Mouse (Mus musculus): ENCODE measurements around the gene C730034F03Rik. TPM values are rescaled to one million over a fixed set of nuclear protein-coding genes. Genes with fewer than 3 reads are reported as not detected.
"Not testable (repeated sequence)": the region's sequence is repeated elsewhere in the genome, so short reads cannot be mapped to it uniquely, and the experiment has no call there.

The C730034F03Rik gene
- polyA plus RNA-seq, 1 experiment, result not detected

GRCm38 (mm10) chr15:89428136-89428790, 1.1 kb upstream of the C730034F03Rik start:
- TF ChIP-seq CTCF (IDR thresholded peaks at IDR 0.05; ENCODE audit: control insufficient read depth, insufficient read depth, low read length) (no peak), POLR2A (IDR thresholded peaks at IDR 0.05; ENCODE audit: borderline replicate concordance, control insufficient read depth, low read depth, low read length) (no peak)
- no peak overlapping the region for H3K4me3 ChIP-seq (replicated peaks; ENCODE audit: control insufficient read depth, low read depth, low read length)
- no peak overlapping the region for H3K27ac ChIP-seq (ENCODE audit: control insufficient read depth, insufficient read depth, low read depth, low read length, poor library complexity)
- 93% methylated on average over 19 of the region's 19 CpGs for WGBS
- peaks cover 1% of the 10 kb centered on the region; the same call in 1 of the 2 replicates for H3K4me1 ChIP-seq (ENCODE audit: control insufficient read depth, insufficient read depth, low read length)

- TF ChIP-seq POLR2A (IDR thresholded peaks at IDR 0.05; ENCODE audit: borderline replicate concordance, control insufficient read depth, low read depth, low read length), result no peak
- TF ChIP-seq CTCF (IDR thresholded peaks at IDR 0.05; ENCODE audit: control insufficient read depth, insufficient read depth, low read length), result no peak
- peaks cover 1% of the 10 kb centered on the region; the same call in 1 of the 2 replicates for H3K4me1 ChIP-seq (ENCODE audit: control insufficient read depth, insufficient read depth, low read length)
- peak overlapping the region; percentile 93 for H3K4me3 ChIP-seq (replicated peaks; ENCODE audit: control insufficient read depth, low read depth, low read length)
- WGBS, result 10% methylated on average over 22 of the region's 22 CpGs
- H3K27ac ChIP-seq (ENCODE audit: control insufficient read depth, insufficient read depth, low read depth, low read length, poor library complexity), result no peak overlapping the region; the same call in 1 of the 2 replicates
Observed at GRCm38 (mm10) chr15:89428821-89429351, 503 bp upstream of the C730034F03Rik start.

GRCm38 (mm10) chr15:89430341-89430740, 952 bp downstream of the C730034F03Rik start:
- peak overlapping the region; percentile 93 for H3K4me3 ChIP-seq (replicated peaks; ENCODE audit: control insufficient read depth, low read depth, low read length)
- H3K4me1 ChIP-seq (ENCODE audit: control insufficient read depth, insufficient read depth, low read length), result peaks cover 1% of the 10 kb centered on the region; the same call in 1 of the 2 replicates
- peak overlapping the region; percentile 99 for H3K27ac ChIP-seq (ENCODE audit: control insufficient read depth, insufficient read depth, low read depth, low read length, poor library complexity)
- WGBS, result 23% methylated on average over 6 of the region's 6 CpGs
- TF ChIP-seq POLR2A (IDR thresholded peaks at IDR 0.05; ENCODE audit: borderline replicate concordance, control insufficient read depth, low read depth, low read length) (no peak), CTCF (IDR thresholded peaks at IDR 0.05; ENCODE audit: control insufficient read depth, insufficient read depth, low read length) (no peak)

GRCm38 (mm10) chr15:89430771-89431170, 1.4 kb downstream of the C730034F03Rik start:
- H3K4me1 ChIP-seq (ENCODE audit: control insufficient read depth, insufficient read depth, low read length); H3K27ac ChIP-seq (ENCODE audit: control insufficient read depth, insufficient read depth, low read depth, low read length, poor library complexity): not testable (repeated sequence)
- 23% methylated on average over 9 of the region's 9 CpGs for WGBS
- H3K4me3 ChIP-seq (replicated peaks; ENCODE audit: control insufficient read depth, low read depth, low read length), result peak overlapping the region; percentile 30

GRCm38 (mm10) chr15:89431271-89431670, 1.9 kb downstream of the C730034F03Rik start:
- 52% methylated on average over 3 of the region's 3 CpGs for WGBS
- Histone ChIP-seq H3K4me1 (ENCODE audit: control insufficient read depth, insufficient read depth, low read length) (peaks cover 1% of the 10 kb centered on the region; the same call in 1 of the 2 replicates), H3K4me3 (replicated peaks; ENCODE audit: control insufficient read depth, low read depth, low read length) (no peak overlapping the region), H3K27ac (ENCODE audit: control insufficient read depth, insufficient read depth, low read depth, low read length, poor library complexity) (no peak overlapping the region)
- no peak for TF ChIP-seq CTCF (IDR thresholded peaks at IDR 0.05; ENCODE audit: control insufficient read depth, insufficient read depth, low read length)
- no peak for TF ChIP-seq POLR2A (IDR thresholded peaks at IDR 0.05; ENCODE audit: borderline replicate concordance, control insufficient read depth, low read depth, low read length)

GRCm38 (mm10) chr15:89431806-89432205, 2.4 kb downstream of the C730034F03Rik start:
- Histone ChIP-seq H3K4me1 (ENCODE audit: control insufficient read depth, insufficient read depth, low read length) (peaks cover 1% of the 10 kb centered on the region; the same call in 1 of the 2 replicates), H3K4me3 (replicated peaks; ENCODE audit: control insufficient read depth, low read depth, low read length) (no peak overlapping the region), H3K27ac (ENCODE audit: control insufficient read depth, insufficient read depth, low read depth, low read length, poor library complexity) (no peak overlapping the region)
- 90% methylated on average over 6 of the region's 6 CpGs for WGBS
- TF ChIP-seq CTCF (IDR thresholded peaks at IDR 0.05; ENCODE audit: control insufficient read depth, insufficient read depth, low read length) (no peak), POLR2A (IDR thresholded peaks at IDR 0.05; ENCODE audit: borderline replicate concordance, control insufficient read depth, low read depth, low read length) (no peak)

- no peak for TF ChIP-seq POLR2A (IDR thresholded peaks at IDR 0.05; ENCODE audit: borderline replicate concordance, control insufficient read depth, low read depth, low read length)
- no peak for TF ChIP-seq CTCF (IDR thresholded peaks at IDR 0.05; ENCODE audit: control insufficient read depth, insufficient read depth, low read length)
- Histone ChIP-seq H3K4me3 (replicated peaks; ENCODE audit: control insufficient read depth, low read depth, low read length) (no peak overlapping the region), H3K27ac (ENCODE audit: control insufficient read depth, insufficient read depth, low read depth, low read length, poor library complexity) (no peak overlapping the region), H3K4me1 (ENCODE audit: control insufficient read depth, insufficient read depth, low read length) (peaks cover 1% of the 10 kb centered on the region; the same call in 1 of the 2 replicates)
- 82% methylated on average over 4 of the region's 4 CpGs for WGBS
Observed at GRCm38 (mm10) chr15:89432946-89433345, 3.6 kb downstream of the C730034F03Rik start.

GRCm38 (mm10) chr15:89434136-89434535, 4.7 kb downstream of the C730034F03Rik start:
- 71% methylated on average over 3 of the region's 3 CpGs for WGBS
- no peak overlapping the region for H3K27ac ChIP-seq (ENCODE audit: control insufficient read depth, insufficient read depth, low read depth, low read length, poor library complexity)

More at GRCm38 (mm10) chr15:89434136-89434535, 4.7 kb downstream of the C730034F03Rik start:
- TF ChIP-seq POLR2A (IDR thresholded peaks at IDR 0.05; ENCODE audit: borderline replicate concordance, control insufficient read depth, low read depth, low read length) (no peak), CTCF (IDR thresholded peaks at IDR 0.05; ENCODE audit: control insufficient read depth, insufficient read depth, low read length) (no peak)
- Histone ChIP-seq H3K4me1 (ENCODE audit: control insufficient read depth, insufficient read depth, low read length) (peaks cover 1% of the 10 kb centered on the region; the same call in 1 of the 2 replicates), H3K4me3 (replicated peaks; ENCODE audit: control insufficient read depth, low read depth, low read length) (no peak overlapping the region)

Measured in bone marrow, adult 2 months (tissue).